Mouse (Mus musculus) layer of hippocampus, adult 8-10 months (tissue): ENCODE data around the gene Lin54. TPM values are rescaled to one million over a fixed set of nuclear protein-coding genes. Genes with fewer than 3 reads are reported as not detected.
"Not testable (repeated sequence)": the region's sequence is repeated elsewhere in the genome, so short reads cannot be mapped to it uniquely, and the experiment has no call there.

ENCODE experiments used
- DNase-seq, 2 experiments: peaks; one replicate each; pipeline ENCODE4 v3.0.0; 2022; ENCODE audit warnings: low spot score in 2 of 2
- total RNA-seq, 4 experiments: library from RNA; stranded (reverse); gene quantifications; 2 replicates each; pipeline ENCODE4 v1.2.4; 2022

Gene Lin54
- total RNA-seq, 4 experiments from 2014 or later: 17.9 to 19.9 (median 19.3) TPM

DNA sequence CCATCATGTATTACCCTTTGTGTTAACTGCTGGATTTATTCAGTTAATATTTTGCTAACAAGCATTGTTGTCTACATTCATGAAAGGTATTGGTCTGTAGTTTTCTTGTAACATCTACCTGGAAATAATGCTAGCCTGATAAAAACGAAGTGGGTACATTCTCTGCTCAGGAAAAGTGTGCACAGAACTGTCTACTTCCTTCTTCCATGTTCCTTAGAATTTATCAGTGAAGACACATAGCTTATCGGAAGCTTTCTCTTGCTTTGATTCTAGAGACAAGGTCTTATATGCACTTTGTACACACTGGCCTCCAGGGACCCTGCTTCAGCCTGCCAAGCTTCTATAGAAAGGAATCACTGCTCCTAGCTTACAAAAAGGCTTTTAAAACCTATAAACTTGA lies 11.1 kb downstream of the Lin54 start:
- DNase-seq: no peak

GRCm38 (mm10) chr5:100488231-100488630 lies 12.2 kb downstream of the Lin54 start:
- DNase-seq: no peak

DNA sequence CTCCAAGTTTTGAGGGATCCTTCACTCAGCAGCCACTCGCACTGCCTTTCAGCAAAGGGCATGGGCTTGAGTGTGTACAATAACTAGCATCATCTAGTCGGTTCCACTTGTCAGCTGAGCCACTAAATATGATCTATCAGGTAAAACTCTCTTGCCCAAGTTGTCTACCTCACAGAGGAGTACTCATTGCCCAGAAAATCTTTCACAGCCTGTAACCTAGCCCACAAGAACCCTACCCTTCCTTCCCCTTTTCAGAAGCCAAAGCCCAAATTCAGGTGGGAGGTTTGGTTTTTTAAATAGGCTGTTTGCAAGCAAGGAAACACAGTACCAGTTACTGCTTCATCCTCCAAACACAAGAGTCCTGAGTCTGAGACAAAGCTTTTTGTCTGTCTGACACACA lies 13.3 kb downstream of the Lin54 start:
- DNase-seq: no peak

GRCm38 (mm10) chr5:100483569-100483968 lies 16.9 kb downstream of the Lin54 start:
- DNase-seq: no peak

DNA sequence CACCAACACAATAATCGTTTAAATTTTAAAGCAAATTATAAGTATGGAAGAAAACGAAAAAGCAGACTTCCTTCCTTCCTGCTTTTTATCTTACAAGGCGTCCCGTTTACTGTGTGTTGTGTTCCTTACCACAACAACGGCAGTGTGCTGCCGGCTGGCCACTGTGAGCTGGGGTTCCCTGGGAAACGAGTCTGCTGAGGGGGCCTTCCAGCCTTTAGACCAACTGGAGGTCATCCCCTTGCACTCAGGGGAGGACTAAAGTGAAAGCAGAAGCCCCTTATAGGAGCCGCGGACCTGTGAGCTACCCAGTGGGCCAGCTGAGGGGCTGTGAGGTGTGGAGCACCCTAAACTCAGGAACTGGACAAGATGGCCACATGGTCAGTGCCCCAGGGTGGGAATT lies 22.8 kb downstream of the Lin54 start:
- no peak for DNase-seq

DNA sequence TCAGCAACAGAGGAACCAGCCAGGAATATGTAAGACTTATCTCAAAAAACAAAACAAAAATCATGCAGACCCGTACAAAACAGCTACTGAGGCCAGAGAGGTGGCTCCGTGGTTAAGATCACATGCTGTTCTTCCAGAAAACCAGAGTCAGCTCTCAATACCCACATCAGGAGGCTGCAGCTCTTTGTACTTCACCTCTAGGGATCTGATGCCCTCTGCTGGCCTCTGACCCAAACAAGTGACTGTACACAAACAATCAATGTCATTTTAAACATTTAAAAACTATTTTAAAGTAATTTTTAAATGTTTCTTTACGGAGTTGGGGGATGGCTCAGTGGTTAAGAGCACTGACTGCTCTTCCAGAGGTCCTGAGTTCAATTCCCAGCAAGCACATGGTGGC lies 24.1 kb downstream of the Lin54 start:
- no peak for DNase-seq

DNA sequence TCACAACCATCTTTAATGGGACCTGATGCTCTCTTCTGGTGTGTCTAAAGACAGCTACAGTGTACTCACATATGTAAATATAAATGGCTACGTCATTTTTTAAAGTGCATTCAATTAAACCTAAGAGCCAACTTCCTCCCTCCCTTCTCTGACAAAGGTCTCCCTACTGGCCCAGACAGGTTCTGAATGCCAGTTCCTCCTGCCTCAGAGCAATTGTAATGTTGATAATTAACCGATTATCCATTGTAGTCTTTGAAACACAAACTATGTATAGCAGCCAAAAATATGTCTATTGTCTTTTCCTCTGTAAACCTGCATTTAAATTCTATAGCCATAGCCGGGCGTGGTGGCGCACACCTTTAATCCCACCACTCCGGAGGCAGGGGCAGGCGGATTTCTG lies 33.1 kb downstream of the Lin54 start:
- no peak for DNase-seq

- no peak for DNase-seq
Observed at GRCm38 (mm10) chr5:100466624-100467023, 33.8 kb downstream of the Lin54 start.

GRCm38 (mm10) chr5:100462374-100462773 lies 38.1 kb downstream of the Lin54 start:
- DNase-seq: no peak

DNA sequence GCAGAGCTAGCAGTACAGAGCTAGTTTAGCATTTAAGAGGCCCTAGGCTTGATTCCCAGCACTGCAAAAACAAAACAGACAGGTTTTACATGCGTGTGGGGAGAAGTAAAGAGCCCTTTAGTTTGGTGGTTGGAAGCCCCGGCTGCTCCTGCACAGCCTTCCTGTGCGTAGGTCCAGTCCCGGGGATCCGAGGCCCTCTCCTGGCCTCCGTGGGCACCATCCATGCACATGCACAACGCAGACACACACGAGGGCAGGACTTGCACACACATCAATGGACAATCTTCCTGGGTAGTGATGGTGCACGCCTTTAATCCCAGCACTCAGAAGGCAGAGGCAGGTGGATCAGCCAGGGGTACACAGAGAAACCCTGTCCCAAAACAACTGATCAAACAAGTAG lies 38.9 kb downstream of the Lin54 start:
- no peak for DNase-seq

GRCm38 (mm10) chr5:100459468-100459867 lies 41.0 kb downstream of the Lin54 start:
- DNase-seq: no peak

DNA sequence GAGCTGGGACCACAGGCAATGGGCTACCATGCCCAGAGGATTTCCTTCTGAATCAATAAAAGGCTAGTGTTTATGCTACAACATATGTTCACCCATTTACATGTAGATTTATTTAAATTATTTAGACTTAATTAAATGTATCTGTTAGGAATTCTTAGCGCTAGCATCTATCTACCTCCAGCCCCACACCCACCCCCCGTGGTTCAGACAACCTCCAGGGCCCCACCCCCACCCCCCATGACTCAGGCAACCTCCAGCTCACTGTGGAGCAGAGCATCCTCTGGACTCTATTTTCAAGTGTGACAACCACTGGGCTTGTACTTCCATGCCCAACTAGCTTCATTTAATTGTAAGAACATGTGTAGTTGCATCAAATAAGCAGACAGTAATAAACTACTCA lies 48.6 kb downstream of the Lin54 start:
- DNase-seq: no peak

DNA sequence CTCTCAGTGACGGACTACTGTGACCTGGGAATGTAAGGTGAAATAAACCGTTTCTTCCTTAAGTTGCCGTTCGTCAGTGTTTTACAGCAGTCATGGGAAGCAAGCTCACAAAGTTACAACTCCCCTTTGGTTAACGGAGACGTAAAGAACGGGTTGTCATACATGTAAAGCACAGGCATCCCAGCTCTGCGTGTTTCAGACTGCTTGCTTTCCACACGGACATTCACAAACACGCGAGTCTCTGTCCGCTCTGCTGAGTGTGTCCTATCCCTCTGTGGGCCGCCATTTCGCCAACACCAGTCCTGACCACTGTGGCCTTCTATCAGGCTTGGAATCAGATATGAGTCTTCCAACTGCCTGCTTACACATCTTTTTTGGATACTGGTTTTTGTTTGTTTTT lies 61.6 kb downstream of the Lin54 start:
- no peak for DNase-seq

DNA sequence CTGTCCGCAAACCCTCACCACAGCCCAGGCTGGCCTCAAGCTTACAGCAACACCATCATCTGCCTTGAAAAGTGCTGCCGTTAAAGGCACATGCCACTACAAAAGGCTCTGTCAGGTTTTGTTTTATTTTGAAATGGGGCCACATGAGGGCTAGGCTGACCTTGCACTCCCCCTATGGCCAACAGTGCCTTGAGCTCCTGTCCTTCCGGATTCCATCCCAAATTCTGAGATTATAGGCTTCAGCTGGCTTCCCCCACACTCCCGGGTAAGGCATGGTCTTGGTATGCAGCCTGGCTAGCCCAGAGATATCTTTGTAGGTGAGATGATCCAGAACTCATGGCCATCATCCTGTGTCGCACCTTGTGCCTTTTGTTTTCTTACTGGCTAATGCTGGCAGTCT lies 62.5 kb downstream of the Lin54 start:
- DNase-seq: no peak

DNA sequence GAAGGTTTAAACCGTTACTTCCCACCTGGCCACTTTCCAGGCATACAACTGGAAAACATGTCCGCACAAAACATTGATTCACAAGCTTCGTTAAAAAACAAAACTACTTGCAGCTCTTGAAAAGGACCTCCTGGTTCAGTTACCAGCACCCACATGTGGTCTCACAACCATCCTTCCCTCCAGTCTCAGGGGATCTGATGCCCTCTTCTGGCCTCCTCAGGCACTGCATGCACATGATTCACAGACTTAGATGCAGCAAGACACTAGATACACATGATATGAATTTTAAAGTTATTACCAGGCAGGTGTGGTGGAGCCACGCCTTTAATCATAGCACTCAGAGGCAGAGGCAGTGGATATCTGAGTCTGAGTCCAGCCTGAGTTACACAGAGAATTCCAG lies 63.4 kb downstream of the Lin54 start:
- DNase-seq: no peak

DNA sequence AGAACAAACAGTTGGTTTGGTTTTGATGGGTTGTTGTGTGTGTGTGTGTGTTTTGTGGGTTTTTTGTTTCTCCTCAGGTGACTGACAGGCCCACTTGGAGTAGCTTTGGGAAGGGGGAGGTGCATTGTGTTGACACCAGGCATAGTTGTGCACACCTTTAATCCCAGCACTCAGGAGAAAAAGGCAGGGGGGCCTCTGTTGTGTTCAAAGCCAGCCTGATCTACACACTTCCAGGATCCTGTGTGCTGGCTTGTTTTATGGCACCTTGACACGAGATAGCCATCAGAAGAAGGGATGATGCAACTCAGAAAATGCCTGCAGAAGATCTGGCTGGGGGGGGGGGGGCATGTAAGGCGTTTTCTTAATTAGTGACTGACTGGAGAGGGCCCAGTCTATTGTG lies 69.5 kb downstream of the Lin54 start:
- DNase-seq: no peak

DNA sequence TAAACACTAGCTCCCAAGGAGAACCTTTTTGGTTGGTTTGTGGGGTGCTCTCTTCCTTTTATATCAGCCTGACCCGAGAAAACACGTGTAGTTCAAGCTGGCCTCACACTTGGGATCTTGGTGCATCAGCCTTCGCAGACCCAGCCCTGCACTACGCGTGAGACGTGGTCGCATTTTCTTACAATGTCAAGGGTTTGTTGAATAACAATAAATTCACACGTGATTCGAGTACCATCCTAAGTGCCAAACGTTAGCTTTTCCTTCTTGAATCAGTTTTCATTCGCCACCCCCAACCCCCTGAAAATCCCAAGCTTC lies 70.4 kb downstream of the Lin54 start:
- no peak for DNase-seq

- peak; percentile 92 to 93 for DNase-seq
Observed at GRCm38 (mm10) chr5:100429344-100430075, 70.9 kb downstream of the Lin54 start.

- DNase-seq: no peak
Observed at GRCm38 (mm10) chr5:100428734-100429343, 71.6 kb downstream of the Lin54 start.

DNA sequence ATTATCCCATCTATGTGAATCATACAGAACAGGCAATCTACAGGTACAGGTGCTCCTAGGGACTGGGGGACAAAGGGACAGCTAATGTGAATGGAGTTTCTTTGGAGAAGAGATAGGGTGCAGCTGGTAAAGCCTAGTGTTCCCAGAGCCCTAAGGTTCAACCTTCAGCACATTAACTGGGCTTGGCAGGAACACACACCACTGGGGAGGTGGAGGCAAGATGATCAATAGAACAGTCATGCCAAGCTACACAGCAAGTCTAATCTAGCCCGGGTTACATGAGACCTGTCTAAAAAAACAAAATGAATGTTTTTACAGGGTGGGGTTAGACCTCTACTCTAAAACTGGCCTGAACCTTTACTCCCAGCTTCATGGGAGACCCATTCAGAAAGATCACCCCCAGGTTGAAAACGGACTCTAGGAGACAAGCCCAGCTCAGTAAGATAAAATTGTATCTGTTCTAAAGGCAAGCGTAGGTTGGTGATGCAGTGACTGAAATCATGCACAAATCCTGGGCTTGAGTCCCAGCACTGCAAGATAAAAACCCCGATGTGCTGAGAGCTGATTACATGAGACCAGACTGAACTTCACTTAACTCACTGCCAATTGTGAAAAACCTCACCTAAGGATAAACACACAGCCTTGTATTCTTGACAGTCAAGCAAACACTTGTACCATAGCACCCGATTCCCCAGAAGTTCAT lies 72.3 kb downstream of the Lin54 start:
- peak in 1 of 2 experiments; percentile 42 for DNase-seq

DNA sequence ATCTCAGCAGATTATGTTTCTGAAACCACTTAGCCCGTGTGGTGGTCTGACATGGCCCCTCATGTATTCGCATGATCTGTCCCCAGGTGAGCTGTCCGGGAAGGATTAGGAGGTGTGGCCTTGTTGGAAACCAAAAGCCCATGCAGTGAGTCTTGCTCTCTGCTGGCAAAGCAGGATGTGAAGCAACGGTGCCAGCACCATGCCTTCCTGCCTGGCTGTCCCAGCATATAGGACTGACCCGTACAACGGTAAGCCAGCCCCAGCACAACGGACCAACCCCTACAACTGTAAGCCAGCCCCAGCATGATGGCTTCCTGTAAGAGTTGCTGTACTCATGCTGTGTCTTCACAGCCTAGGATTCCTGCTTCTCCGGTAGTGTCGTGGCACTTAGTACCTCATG lies 73.2 kb downstream of the Lin54 start:
- DNase-seq: no peak

DNA sequence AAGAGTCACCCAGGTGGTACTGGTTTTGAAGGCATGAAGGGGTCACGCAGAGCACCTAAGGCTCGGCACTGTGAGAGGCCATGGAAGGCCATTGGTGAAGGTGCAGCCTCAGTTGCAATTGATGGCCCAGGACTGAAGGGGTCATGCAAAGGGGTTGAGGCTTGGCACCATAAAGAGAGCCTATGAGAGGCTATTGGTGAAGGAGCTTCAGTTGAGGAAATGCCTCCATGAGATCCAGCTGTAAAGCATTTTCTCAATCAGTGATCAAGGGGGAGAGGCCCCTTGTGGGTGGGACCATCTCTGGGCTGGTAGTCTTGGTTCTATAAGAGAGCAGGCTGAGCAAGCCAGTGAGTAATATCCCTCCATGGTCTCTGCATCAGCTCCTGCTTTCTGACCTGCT lies 74.6 kb downstream of the Lin54 start:
- DNase-seq: not testable (repeated sequence)

- DNase-seq: no peak
Observed at GRCm38 (mm10) chr5:100424252-100424651, 76.2 kb downstream of the Lin54 start.
